Mouse (Mus musculus): ENCODE results near the gene Lrrc25.
A peak's percentile ranks its signal among the peaks of the same experiment; 100 is the strongest.

Gene Lrrc25

GRCm38 (mm10) chr8:70599507-70600290 is 16.3 kb upstream of the Lrrc25 start:
- no peak for DNase-seq (ENCODE audit: low read depth)

GRCm38 (mm10) chr8:70600473-70601270 is 15.3 kb upstream of the Lrrc25 start:
- peak; percentile 32 for DNase-seq (ENCODE audit: low read depth)

DNA sequence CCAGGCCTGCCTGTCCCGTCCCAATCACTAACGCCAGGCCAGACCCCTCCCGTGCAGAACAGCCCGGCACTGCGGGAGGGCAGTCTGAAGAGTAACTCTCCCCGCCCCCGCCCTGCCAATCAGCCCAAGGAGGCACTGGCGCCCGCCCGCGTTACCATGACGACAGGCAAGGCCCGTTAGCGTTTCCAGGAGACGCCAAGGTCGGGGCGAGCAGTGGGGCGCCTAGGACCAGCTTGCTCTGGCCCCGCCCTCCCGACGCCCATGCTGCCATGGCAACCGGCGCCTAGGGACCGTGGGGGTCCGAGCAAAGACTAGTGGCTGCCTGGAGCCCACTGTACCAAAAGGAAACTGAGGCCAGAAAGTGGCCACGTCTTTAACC is 14.7 kb upstream of the Lrrc25 start:
- peak; percentile 91 for DNase-seq (ENCODE audit: low read depth)

GRCm38 (mm10) chr8:70602139-70602811 is 13.7 kb upstream of the Lrrc25 start:
- DNase-seq (ENCODE audit: low read depth), result no peak

GRCm38 (mm10) chr8:70604558-70604957 is 11.4 kb upstream of the Lrrc25 start:
- no peak for DNase-seq (ENCODE audit: low read depth)

- DNase-seq (ENCODE audit: low read depth), result peak; percentile 44
These were observed 9.8 kb upstream of the Lrrc25 start for GRCm38 (mm10) chr8:70605871-70606779.

GRCm38 (mm10) chr8:70606780-70607602 is 9.0 kb upstream of the Lrrc25 start:
- DNase-seq (ENCODE audit: low read depth), result peak; percentile 57

- DNase-seq (ENCODE audit: low read depth), result no peak
These were observed 8.4 kb upstream of the Lrrc25 start for GRCm38 (mm10) chr8:70607603-70607897.

DNA sequence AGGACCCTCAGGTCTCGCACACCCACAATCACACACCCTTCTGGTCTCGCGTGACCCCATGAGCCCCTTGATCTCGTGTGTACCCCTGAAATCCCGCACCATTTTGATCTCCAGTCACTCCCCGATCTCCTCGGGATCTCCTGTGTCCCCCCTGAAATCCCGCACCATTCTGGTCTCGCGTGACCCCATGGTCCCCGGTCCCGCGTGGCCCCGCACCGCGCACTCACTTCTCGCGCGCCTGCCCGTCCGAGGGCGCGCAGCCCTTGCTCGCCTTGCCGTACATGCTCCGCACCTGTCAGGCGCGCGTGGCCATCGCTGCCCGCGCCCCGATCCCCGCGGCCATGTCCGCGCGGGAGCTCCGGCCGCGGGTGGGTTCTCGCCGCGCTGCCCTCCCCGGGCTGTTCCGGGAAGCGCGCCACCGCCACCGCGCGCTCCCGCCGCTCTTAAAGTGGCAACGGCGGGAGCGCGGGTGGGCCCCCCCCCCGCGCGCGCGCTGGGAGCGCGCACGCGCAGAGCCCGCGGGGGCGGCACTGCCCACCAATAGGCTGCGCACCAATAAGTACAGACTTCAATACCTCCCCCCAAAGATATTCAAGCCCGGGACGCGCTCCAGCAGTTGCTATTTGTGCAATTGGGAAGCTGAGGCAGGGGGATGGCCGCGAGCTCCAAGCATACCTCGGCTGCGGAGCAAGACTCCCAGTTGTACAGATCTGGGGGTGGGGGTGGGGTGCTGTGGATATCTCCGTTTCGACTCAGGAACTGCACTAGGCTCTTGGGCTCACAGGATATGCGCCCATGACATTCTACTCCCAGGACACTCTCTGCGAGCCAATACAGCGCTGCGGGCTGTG is 7.8 kb upstream of the Lrrc25 start:
- peak; percentile 80 for DNase-seq (ENCODE audit: low read depth)

DNA sequence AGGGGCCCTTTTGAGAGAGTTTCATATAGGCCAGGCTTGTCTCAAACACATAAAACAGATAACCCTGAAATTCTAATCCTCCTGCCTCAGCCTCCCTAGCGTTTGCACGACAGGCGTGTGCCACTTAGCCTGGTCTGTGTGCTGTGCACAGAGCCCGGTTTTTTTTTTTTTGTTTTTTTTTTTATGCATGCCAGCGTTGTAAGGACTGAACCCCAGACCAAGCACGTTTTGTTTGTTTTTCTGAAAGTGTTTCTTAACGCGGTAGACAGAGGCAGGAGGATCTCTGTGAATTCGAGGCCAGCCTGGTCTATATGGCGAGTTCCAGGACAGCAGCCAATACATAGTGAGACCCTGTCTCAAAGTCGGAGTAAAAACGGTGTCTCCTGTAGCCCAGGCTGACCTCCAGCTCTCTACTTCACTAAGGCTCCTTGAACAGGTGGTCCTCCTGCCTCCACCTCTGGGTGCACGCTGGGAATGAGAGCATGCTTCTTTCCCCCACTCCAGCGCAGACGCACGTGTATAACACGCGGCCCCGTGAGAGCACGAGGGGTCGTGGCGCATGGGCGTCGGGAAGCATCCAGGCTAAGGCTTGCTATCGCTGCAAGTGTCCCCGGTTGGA is 7.1 kb upstream of the Lrrc25 start, which contains the start of gene Ssbp4:
Gene Ssbp4, minus strand, starts transcription at position 124 of the 619 bp plus-strand sequence.
- DNase-seq (ENCODE audit: low read depth), result no peak

- peak; percentile 95 for DNase-seq (ENCODE audit: low read depth)
These were observed 6.5 kb upstream of the Lrrc25 start for GRCm38 (mm10) chr8:70609368-70609848.

DNA sequence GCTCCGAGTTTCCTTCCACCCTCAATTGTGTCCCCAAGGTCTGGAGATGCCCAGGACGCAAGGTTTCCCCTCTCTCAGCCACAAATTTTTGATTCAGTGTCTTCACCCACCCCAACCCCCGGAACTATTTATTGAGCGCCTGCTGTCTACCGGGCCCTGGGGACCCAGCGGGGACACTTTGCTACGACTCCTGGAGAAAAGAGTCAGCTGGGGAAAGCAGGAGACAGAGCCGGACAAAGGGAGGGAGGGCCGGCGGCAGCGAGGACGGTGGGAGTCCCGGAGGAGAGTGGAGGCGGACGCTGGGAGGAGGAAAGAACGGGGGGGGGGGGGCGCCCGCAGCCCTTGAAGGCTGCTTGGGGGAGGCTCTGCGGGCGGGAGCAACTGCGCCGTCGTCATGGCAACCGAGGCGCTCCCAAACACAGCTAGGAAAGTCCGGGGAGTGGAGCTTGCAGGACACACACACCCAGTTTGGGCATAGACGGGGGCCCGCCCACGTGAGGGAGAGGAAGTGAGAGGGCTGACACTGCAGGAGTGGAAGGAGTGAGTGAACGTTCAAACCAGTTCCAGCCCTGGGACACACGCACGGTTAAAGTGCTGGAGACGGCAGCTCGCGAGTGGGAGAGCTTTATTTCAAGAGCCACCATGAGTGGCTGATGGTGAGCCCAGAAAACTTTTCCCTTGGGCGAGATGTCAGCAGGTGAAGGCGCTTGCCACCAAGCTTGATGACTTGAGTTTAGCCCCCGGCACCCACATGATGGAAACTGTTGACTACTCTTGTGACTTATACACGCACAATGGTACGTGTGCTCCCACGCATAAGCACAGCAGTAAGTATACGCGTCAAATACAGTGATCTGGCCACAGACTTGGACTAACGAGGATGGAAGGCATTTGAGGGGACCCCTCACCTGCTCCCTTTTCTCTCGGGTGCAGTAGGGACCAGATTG is 5.8 kb upstream of the Lrrc25 start:
- peak; percentile 98 for DNase-seq (ENCODE audit: low read depth)

DNA sequence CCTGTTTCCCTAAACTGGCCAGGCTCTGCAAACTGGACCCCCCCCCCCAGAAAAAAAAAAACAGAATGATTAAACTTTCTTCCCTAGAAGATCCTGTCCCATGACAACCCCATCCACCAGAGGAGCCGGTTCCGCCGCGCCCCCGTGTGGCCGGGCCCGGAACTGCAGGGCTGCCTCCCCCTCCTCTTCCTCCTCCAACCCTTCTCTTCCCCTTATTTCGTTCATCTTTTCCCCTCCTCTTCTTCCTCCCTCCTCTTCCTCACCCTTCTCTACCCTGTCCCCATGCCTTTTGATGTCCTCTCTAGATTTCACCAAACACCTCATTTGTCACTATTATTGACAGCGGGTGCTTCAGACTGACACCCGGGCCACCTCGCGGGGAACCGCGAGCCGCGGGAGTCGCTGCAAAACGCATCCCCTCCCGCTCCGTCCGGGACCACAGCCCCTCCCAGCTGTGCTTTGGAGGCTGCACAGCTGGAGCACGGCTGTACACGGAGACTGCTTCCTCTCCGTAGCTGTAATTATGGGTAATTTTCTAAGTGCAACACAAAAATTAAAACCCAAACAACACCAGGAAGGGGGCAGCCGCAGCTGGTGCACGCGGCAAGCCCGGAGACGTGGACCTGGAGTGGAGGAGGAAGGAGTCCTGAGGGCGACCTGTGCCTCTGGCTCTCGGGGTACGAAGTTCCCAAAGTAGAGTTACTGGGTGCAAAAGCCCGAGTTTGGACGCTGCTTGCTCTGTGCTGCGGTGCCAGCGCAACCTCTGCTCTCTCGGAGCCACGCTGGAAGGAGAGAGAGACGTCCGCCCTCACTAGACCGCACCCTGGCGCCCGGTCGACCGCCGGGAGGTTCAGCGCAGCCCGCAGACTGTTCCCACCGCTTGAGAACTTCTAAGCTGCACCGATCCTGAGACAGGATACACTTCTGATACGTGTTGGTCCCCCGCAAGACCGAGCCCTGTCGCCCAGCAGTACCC is 4.9 kb upstream of the Lrrc25 start:
- DNase-seq (ENCODE audit: low read depth), result peak; percentile 90

DNA sequence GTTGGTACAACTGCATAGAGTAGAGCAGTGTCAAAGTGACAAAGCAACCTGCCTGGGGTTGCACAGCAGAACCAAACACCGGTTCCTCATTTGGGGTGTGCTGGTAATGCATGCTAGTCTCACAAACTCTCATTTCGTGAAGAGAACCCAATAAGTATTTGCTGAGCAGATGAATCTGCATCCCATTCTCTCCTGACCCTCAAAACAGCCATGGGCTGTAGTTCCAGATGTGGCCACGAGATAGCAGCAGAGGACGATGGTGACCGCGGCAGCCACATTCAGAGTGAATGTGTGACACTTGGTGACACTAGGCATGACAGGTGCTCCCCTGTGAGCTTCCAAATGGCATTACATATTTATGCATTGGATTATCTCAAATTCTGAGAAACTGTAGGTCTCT is 4.1 kb upstream of the Lrrc25 start:
- peak; percentile 95 for DNase-seq (ENCODE audit: low read depth)

DNA sequence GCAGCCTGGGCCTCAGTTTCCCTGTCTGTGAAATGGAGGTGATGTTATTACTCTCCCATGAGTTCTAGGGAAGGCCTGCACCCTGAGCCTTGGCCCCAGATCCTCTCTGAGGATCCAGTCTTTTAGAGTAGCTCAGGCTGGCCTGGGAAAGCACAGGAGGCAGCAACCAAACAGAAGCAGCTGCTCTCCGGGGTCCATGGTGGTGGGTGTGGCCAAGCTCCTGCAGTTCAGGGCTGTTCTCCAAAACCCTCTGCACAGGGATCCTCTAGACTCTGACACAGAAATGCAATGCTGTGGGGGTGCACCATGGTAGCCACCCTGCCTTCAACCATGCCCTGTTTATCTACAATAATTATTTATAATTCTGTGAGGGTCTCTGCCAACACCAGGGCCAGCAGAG is 2.2 kb upstream of the Lrrc25 start:
- no peak for DNase-seq (ENCODE audit: low read depth)

- DNase-seq (ENCODE audit: low read depth), result no peak
These were observed 1.5 kb upstream of the Lrrc25 start for GRCm38 (mm10) chr8:70614469-70614868.

DNA sequence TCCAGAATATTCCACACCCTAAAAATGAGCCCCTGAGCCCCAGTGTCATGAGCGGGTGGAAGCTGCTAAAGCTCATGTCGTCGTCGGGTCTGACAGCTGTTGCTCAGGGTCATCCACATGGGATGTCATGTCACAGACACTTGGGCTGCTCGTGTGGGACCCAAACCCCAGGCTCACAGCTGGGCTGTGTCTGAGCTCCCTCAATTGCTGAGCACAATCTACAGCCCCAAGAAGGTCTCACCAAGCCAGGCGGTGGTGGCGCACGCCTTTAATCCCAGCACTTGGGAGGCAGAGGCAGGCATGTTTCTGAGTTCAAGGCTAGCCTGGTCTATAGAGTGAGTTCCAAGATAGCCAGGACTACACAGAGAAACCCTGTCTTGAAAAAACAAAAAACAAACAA is 674 bp upstream of the Lrrc25 start:
- no peak for DNase-seq (ENCODE audit: low read depth)

Data from induced T-regulatory cell, adult 2 months (primary cell).